Mouse (Mus musculus): Measurements from ENCODE around the gene Arhgap44.

Gene Arhgap44

DNA sequence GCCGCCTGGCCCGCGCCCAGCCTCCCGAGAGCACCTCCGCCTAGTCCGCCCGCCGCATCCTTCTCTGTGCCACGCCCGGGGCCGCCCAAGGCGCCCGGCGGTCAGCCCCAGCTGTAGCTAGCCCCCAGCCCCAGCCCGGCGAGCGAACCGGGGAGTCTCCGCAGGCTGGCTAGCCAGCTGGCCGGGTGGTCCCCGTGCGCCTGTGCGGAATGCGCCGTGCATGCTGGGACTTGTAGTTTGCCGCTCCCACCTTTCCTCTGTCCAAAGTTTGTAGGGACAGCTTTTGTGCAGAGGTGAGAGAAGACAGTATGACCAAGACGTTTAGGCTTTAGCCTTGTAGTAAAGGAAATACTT is at the start of gene Arhgap44:
TSS of gene Arhgap44 (minus strand) at position 195 of the 354 bp plus-strand sequence.
- DNase-seq (ENCODE audit: extremely low read depth, low read depth, low spot score): no peak

DNA sequence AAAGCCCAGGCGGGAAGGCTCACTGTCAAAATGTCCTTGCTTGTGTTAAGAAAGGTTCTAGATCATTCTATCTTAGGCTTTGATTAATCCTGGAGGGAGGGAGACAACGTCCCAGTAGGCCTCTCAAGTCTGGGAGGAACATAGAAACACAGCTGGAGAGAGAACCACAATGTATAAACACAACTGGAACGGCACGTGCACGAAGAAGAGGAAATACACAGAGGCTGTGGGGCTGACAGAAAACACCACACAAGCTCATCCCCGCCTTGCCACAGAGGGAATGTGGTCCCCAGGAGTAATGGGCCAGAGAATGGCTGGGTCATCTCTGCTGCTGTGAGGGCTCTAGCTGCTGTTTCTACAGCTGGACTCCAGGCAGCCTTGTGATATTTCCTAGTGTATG is 48.9 kb upstream of the Arhgap44 start:
- DNase-seq (ENCODE audit: extremely low read depth, low read depth, low spot score): no peak

GRCm38 (mm10) chr11:65209441-65209840 is 46.7 kb upstream of the Arhgap44 start:
- no peak for DNase-seq (ENCODE audit: extremely low read depth, low read depth, low spot score)

GRCm38 (mm10) chr11:65205306-65205705 is 42.5 kb upstream of the Arhgap44 start:
- DNase-seq (ENCODE audit: extremely low read depth, low read depth, low spot score): no peak

- no peak for DNase-seq (ENCODE audit: extremely low read depth, low read depth, low spot score)
Measured at GRCm38 (mm10) chr11:65204651-65205050, 41.9 kb upstream of the Arhgap44 start.

- no peak for DNase-seq (ENCODE audit: extremely low read depth, low read depth, low spot score)
Measured at GRCm38 (mm10) chr11:65203020-65203419, 40.3 kb upstream of the Arhgap44 start.

- DNase-seq (ENCODE audit: extremely low read depth, low read depth, low spot score): no peak
Measured at GRCm38 (mm10) chr11:65202236-65202635, 39.5 kb upstream of the Arhgap44 start.

DNA sequence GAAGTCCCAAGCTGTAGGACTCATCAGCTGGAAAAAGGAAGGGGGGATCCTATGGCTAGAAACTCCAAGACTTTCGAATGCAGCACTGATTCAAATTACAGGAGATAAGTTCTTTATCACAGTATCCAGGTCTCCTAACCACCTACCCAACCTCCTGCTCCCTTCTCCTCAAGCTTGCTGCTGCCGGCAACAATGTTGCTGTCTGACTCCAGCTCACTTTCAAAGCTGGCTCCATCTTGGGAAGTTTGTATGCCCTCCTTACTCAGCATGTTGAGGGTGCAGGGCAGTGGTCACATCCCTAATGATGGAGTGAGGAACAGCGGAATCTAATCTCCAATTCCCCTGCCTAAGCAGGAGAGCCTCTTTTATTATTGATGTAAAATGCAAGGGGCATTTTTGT is 35.3 kb upstream of the Arhgap44 start:
- DNase-seq (ENCODE audit: extremely low read depth, low read depth, low spot score): no peak

DNA sequence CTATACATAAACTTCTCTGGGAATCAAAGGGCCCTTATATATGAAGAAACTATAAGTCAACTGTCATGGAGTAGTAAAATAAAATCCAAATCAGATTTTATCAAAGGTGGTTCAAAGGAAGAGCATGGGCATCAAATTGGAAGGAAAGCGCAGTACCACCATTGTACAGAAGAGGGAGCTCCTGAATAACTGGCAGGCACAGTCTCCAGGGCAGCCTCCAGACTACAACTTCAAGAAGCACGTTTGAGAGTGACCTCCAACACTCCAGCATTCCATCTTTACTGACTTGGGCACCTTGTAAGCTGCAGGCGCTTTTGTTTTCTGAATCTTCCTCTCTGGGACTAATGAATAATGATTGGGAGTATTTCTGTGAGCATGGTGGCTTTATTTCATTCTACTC is 34.5 kb upstream of the Arhgap44 start:
- DNase-seq (ENCODE audit: extremely low read depth, low read depth, low spot score): no peak

DNA sequence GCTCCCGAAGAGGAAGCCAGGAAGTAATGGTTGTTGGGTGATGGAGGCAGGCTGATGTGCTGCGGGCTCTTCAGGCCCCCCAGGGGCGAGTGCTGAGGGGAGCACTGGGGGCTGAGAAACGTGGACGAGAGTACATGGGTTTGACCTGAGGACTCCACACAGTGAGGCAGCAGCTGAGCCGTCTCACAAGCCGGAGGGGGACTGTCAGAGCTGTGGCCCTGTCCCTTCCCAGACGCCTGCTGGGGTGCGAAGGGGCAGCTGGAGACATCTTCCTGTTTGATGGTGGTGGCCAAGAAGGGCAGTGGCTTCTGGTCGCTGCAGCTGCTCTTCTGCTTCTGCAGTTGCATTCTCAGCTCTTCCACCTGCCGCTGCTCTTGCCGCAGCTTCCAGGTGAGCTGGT is 24.2 kb upstream of the Arhgap44 start:
- no peak for DNase-seq (ENCODE audit: extremely low read depth, low read depth, low spot score)

DNA sequence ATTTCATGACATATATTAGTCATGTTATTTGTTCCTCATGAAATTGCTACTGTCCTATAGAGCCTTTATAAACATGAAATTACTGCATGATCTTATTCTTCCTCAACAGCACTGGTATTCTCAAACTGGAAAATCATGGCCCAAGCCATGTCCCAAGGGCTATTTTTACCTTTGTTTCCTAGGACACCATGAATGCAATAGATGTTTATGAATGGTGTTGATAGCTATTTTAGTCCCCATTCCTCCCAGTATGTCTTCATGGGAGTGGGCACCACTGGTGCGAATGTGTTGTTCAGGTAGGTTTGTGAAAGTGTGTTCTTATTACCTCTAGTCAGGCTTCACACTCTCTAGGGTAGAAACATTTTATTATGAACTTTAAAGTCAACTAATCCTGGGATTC is 22.4 kb upstream of the Arhgap44 start:
- no peak for DNase-seq (ENCODE audit: extremely low read depth, low read depth, low spot score)

- no peak for DNase-seq (ENCODE audit: extremely low read depth, low read depth, low spot score)
Measured at GRCm38 (mm10) chr11:65170121-65170750, 7.5 kb upstream of the Arhgap44 start.

DNA sequence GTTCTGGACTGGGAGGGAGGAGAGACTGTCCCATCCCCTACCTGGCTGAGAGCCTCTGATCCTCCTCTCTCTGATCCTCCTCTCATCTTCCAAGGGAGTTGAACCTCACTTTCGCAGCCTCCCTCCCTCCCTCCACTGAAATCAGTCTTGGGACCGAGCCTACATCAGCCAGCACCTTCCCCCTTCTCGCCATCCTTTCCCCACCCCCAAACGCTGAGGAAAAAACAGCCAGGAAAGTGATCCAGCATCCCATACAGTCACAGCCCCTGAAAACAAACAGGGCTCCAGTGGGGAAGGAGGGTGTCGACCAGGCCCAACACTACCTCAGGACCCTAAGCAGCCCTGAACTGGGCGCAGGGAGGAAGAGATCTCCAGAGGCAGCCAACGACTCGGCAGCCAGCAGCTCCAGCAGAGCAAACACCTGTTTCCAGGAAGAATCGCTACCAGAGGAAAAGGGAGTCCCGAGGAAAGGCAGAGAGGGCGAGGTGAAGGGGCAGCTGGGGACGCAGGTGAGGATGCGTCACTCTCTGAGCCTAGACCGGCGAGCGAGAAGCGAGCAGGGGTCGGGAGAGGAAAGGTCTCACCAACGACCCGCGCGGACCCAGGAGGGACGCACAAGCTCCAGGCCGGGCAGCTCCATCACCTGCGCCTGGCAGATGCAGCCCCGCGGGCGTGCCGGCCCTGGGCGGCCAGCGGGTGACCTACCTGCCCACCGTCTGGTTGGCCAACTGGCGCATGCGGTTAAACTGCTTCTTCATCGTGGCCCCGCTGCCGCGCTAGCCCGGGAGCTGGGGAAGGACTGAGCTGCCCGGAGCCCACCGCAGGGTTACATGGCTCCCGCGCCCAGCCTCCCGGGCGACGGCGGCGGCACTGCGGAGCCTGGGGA is 637 bp downstream of the Arhgap44 start:
- no peak for DNase-seq (ENCODE audit: extremely low read depth, low read depth, low spot score)

DNA sequence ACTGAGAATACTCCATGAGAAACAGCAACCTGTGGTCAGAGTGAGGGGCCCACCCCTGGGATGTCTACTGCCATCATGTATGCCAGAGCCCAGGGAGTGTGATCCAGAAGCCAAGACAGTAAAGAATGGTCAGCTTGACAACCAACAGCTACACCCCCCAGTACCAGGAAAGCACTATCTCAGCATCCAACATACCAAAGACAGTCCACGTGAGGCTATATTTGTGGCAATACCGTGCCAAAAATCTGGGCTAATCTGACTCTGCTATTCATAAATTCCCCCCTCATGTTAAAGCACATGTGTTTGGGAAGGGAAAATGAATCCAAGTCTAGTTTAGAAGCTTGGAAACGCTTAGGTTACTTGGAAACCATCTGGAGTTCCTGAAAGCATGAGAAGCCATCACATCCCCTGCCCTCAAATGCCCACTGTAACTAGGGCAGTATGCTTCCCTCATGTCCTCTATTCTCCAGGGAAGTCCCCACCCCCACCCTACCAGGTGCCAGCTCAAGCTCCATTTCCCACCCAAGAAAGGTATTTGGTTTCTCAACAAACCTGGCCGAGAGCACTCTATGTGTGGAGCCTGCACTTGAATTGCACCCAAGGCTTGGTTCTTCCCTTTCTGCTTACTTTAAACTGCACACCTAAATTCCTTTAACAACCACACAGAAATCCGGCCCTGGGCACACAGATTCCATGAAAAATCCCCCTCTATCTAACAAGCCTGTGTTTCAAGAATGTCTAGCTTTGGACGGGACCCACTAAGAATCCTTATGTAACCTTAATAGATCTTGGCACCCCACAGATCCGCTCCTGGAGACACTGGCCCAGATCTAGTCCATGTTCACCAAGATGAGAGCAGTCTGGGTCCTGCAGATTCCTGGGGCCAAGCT is 1.5 kb downstream of the Arhgap44 start:
- no peak for DNase-seq (ENCODE audit: extremely low read depth, low read depth, low spot score)

- no peak for DNase-seq (ENCODE audit: extremely low read depth, low read depth, low spot score)
Measured at GRCm38 (mm10) chr11:65159791-65160190, 3.0 kb downstream of the Arhgap44 start, which contains the start of gene 1700086D15Rik. TSS of gene 1700086D15Rik (minus strand) at chr11:65159891.

DNA sequence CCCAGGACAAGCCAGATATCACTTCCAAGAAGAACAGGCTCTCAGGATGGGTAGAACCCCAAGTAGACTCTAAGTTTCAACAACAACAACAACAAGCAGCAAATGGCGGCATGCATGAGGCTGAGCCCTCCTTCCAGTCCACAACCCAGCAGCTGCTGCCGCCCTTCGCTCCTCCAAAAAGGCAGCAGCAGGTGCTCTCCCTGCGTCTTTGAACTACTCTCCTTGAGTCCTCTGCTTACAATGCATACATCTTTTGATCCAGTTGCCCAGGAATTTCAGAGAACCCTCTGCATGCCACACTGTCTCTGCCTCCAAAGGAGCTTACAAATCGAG is 4.1 kb downstream of the Arhgap44 start:
- no peak for DNase-seq (ENCODE audit: extremely low read depth, low read depth, low spot score)

GRCm38 (mm10) chr11:65157966-65158657 is 4.6 kb downstream of the Arhgap44 start:
- no peak for DNase-seq (ENCODE audit: extremely low read depth, low read depth, low spot score)

- DNase-seq (ENCODE audit: extremely low read depth, low read depth, low spot score): peak; percentile 34
Measured at GRCm38 (mm10) chr11:65153006-65153405, 9.8 kb downstream of the Arhgap44 start.

DNA sequence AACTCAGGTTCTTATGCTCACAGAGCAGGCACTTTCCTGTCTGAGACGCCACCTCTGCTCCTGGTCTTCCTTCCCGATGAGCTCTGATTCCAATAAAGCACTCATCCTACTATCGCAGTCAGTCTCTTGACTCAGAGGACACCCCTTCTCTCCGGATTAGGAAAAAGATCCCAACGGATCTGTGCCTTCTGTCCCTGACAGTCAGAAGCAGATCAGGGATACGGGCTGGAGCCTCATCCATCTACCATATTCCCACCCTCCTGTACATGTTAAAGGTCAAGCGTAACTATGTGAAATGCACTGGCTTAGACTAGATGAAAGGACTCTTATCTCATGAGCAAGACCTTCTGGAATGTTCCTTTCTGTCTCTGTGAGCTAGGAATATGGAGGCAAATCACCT is 14.3 kb downstream of the Arhgap44 start:
- DNase-seq (ENCODE audit: extremely low read depth, low read depth, low spot score): no peak

DNA sequence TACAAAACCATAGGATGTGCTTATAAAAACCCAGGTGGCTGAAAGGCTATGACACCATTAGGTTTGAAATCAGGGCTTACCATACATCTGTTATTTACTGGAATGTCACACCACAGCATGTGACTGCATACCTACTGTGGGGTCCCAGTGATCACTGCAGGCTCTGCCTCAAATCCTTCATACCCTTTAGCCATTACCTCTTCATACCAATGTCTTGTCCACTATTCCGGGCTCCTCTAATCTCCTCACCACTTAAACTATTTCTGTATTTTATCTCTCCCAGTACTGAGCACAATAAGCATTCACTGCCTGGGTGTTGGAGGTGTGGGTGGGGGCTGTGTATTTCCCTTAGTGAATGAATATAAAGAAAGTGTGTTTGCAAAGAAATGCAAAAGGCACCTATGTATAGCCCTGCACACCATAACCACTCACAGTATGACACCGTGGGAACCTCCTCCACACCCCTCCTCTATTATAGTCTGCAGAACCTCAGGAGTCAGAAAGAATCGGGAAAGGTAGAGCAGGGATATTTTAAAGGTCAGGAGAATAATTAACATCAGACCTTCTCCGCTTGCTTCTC is 19.8 kb downstream of the Arhgap44 start:
- no peak for DNase-seq (ENCODE audit: extremely low read depth, low read depth, low spot score)

DNA sequence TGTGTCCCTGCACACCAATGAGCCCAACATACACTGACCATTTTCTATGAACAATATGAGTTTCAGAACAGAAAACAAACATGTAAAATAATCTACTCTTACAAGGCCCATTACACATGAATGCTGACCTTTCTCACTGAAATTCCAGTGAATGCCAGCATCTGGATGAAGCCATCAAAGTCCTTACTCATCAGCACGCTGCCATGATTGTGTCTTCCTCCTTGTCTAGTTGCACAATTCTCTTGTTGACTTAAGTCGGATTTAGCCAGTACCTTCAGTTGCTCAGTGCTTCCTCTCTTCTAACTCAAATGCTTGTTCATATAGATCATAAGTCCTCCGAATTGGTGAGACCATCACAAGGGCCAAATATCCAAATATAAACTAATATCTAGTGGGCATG is 23.7 kb downstream of the Arhgap44 start:
- no peak for DNase-seq (ENCODE audit: extremely low read depth, low read depth, low spot score)

Measured in fat pad, adult 2 months (tissue).